Mouse (Mus musculus) skeletal muscle tissue, adult 2 months (tissue): Measurements from ENCODE around the gene Gm20388.
A peak's percentile ranks its signal among the peaks of the same experiment; 100 is the strongest.
"Not testable (repeated sequence)": the region's sequence is repeated elsewhere in the genome, so short reads cannot be mapped to it uniquely, and the experiment has no call there.

Experiments used
- DNase-seq: peaks from one replicate; pipeline ENCODE4 v3.0.0-alpha.2; 2012; ENCODE audit warnings: low read depth, low spot score

The Gm20388 gene

GRCm38 (mm10) chr8:123271901-123272300, 3361.3 kb downstream of the Gm20388 start:
- no peak for DNase-seq

GRCm38 (mm10) chr8:123274447-123274846, 3363.8 kb downstream of the Gm20388 start:
- DNase-seq = no peak

- no peak for DNase-seq
Observed at GRCm38 (mm10) chr8:123275096-123275495, 3364.5 kb downstream of the Gm20388 start.

DNA sequence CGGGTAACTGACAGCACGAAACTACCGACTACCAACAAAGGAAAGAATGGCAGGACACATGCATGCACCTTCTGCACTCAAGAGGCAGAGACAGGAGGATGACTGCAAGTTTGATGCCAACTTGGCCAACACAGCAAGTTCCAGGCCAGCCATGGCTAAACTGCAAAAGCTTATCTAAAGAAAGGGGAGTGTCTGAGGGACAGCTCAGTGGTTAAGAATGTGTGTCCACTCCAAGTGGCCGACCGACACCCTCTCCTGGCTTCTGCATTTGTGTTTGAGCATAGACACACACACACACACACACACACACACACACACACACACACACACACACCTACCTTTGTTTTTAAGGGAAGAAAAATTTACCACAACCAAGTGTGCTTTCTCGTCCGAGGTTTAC, 3367.8 kb downstream of the Gm20388 start:
- DNase-seq = no peak

DNA sequence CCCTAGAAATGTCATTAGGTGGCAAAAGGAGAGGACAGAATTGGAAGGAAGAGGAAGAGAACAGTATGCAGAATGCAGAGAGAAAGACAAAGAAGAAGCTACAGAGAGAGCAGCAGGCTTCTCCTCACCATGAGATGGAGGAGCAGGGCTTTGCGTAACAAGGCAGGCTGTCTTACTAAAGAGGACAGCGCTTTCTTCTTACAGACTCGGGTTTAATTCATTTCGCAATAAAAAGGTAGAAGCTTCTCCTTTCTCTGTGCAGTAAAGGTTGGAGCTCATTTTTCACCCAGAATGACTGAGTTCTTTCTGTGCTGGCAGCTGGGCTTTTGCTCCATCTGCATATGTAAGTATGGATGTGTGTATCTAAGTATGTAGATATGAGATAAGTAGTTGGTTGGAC, 3369.2 kb downstream of the Gm20388 start:
- DNase-seq = no peak

- no peak for DNase-seq
Observed at GRCm38 (mm10) chr8:123280302-123281094, 3369.9 kb downstream of the Gm20388 start.

DNA sequence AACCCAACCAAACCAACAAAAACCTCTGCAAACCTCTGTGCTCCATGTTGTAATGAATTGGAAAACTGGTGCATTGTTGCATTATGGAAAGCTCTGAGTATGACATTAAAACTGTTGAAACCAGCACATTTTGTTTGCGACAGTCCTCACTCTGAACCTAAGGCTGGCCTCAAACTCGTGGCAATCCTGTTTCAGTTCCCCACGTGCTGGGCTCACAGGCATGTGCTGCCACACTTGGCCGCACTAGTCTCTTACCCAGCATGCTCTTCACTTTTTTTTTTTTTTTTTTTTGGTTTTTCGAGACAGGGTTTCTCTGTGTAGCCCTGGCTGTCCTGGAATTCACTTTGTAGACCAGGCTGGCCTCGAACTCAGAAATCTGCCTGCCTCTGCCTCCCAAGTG, 3372.4 kb downstream of the Gm20388 start:
- not testable (repeated sequence) for DNase-seq

DNA sequence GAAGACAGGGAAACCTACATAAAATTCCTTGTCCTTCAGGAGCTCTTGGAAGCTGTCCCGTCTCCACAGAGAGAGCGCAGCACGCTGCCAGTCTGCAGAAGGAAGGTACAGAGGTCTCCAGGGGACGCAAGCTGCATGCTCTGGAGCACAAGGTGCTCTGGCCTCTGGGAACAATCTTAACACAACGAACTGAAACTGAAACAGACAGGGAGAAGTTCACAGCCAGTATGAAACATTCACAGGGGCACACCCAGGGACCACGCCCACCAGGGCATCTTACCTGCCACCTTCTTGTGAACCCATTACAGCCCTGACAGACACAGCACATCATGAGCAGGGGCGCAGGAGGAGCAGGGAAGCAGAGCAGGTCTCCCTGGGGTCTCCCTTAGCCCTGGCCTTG, 3373.3 kb downstream of the Gm20388 start:
- DNase-seq = no peak

GRCm38 (mm10) chr8:123284493-123284892, 3373.9 kb downstream of the Gm20388 start:
- DNase-seq = no peak

DNA sequence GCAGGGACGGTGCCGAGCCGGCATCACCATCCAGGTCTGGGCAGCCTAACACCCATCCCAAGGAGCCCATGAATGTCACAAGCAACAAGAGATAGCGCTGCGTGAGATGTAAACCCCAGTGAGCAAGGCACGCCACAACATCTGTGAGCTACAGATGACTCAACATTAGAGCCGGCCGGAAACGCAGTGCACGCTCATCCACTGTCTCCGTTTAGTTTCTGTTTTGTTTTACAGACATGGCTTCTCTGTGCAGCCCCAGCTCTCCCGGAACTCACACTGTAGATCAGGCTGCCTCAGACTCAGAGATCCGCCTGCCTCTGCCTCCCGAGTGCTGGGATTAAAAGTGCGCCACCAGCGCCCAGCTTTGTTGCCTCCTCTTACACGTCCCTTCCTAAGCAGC, 3376.7 kb downstream of the Gm20388 start:
- no peak for DNase-seq

DNA sequence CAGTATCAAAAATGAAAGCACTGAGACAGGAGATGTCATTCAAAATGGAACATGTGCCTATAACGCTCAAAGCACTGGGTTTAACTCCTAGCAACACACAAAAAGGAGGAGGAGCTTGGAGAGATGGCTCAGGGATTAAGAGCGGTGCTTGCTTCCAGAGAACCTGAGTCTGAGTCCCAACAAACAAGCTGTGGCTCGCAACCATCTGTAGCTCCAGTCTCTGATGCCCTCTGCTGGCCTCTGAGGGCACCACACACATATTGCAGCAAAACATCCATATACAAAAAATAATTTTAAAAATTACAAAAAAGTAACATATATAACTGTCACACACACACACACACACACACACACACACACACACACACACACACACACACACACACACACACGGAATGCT, 3379.5 kb downstream of the Gm20388 start:
- no peak for DNase-seq

- no peak for DNase-seq
Observed at GRCm38 (mm10) chr8:123290679-123291078, 3380.0 kb downstream of the Gm20388 start.

- no peak for DNase-seq
Observed at GRCm38 (mm10) chr8:123291716-123292115, 3381.1 kb downstream of the Gm20388 start.

DNA sequence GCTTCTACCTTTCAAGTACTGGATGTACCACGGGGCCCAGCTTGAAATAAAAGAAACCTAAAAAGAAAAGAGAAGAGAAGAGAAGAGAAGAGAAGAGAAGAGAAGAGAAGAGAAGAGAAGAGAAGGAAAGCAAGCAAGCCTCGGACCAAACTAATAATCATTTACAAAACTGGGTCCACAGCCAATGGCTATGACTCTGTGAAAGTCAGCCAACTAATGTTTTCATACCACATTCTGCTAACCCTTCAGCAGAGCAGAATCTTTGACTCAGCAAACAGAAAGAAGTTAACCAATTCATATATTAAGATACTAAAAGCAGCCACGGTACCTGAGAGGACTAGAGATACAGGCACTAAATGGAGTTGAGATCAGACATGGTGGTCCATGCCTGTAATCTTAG, 3381.6 kb downstream of the Gm20388 start:
- DNase-seq = no peak

- DNase-seq = no peak
Observed at GRCm38 (mm10) chr8:123292785-123293184, 3382.1 kb downstream of the Gm20388 start.

DNA sequence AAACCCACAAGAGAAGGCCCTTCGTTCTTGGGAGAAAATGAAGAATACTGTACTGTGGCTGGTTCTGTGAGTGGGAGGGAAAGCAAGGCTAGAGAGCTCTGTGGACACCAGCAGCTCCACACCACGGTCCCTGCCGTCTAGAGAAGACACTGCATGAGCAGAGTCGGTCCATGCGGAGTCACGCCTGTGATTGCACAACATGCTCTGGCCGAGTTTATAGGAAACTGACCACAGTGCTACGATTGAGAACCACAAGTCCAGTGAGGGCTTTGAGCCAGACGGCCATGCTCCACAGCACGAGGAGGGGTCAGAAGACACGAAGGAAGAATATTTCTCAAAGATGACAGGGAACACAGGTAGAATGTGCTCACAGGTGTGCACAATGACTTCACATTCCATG, 3387.7 kb downstream of the Gm20388 start:
- DNase-seq = no peak

- DNase-seq = no peak
Observed at GRCm38 (mm10) chr8:123308738-123309137, 3398.1 kb downstream of the Gm20388 start.

GRCm38 (mm10) chr8:123317781-123318466, 3407.3 kb downstream of the Gm20388 start:
- DNase-seq = no peak

GRCm38 (mm10) chr8:123318467-123318911, 3407.8 kb downstream of the Gm20388 start, which contains the start of gene Fanca:
Gene Fanca, minus strand, starts transcription at chr8:123318576.
- peak; percentile 82 for DNase-seq

DNA sequence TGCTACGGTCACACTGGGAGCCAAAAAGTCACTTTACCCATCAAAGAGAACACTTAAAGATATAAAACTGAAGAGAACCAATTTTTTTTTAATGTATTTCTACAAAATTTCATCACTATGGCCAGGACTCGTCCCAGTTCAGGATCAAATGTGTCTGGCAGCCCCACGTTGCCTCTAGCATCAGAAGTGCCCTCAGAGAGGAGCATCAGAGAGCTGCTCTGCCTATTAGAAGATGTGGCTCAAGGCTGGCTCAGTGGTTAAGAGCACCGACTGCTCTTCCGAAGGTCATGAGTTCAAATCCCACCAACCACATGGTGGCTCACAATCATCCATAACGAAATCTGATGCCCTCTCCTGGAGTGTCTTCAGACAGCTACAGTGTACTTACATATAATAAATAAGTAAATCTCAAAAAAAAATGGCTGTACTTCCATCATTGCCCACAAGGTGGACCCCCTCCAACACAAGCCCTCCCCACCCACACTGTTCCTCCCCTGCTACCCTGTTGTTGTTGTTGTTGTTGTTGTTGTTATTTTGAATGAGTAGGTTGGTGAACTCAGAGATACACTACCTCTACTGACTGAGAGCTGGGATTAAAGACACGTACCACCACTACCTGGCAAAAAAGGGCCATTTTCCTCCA, 3409.0 kb downstream of the Gm20388 start:
- DNase-seq = no peak

DNA sequence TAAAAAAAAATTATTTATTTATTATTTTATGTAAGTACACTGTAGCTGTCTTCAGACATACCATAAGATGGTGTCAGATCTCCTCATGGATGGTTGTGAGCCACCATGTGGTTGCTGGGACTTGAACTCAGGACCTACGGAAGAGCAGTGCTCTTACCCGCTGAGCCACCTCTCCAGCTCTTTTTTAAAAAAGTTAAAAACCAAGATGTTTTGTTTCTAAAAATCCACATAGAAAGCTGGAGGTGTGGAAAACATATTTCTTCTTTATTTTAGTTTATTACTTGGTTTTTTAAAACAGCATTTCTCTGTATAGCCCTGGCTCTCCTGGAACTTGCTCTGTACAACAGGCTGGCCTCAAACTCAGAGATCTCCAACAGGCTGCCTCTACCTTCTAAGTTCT, 3417.9 kb downstream of the Gm20388 start:
- no peak for DNase-seq

- no peak for DNase-seq
Observed at GRCm38 (mm10) chr8:123329350-123329749, 3418.7 kb downstream of the Gm20388 start.
